Mouse (Mus musculus) right cerebral cortex, postnatal 4 days (tissue): ENCODE data around the gene Gdpd5.

Experiments
- DNase-seq: peaks from one replicate; pipeline ENCODE4 v3.0.0-alpha.2; 2022

Gdpd5 gene

GRCm38 (mm10) chr7:99407598-99407997 lies 26.4 kb downstream of the Gdpd5 start:
- no peak for DNase-seq

- DNase-seq: no peak
Measured at GRCm38 (mm10) chr7:99409441-99410222, 28.4 kb downstream of the Gdpd5 start.

GRCm38 (mm10) chr7:99410315-99410714 lies 29.1 kb downstream of the Gdpd5 start:
- DNase-seq: no peak

DNA sequence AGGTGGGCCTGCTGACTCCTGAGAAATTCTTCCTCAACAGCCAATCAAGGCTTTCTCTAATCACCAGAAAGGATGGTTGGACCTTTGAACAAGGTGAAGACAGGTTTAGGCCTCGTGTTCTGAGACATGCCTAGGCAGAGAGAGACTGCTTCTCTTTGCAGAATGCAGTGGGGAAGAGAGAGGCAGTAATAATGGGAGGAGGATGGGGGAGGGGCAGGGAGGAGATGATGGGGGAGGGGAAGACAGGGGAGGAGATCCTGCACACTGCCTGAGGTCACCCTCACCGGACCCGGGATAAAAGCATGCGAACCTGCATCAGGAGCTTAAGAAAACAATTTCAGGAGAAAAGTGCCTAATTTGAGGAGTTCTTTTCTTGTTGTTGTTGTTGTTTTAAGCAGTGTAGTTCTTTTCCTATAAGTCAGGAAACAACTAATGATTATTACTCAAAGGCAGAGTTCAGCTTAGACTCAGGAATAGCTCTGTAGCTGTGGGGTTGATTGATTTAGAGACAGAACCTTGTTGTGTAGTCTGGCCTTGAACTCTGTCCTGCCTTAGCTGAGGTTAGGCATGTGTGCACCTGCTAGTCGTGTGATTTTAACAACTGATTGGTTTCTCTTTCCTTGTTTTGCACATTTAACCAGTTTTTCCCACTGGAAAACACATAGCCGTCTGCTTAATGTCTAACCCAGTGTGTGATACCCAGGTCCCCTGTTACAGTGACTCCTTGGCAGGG lies 30.0 kb downstream of the Gdpd5 start:
- DNase-seq: no peak

GRCm38 (mm10) chr7:99415045-99415444 lies 33.8 kb downstream of the Gdpd5 start:
- DNase-seq: no peak

GRCm38 (mm10) chr7:99419311-99419710 lies 38.1 kb downstream of the Gdpd5 start:
- DNase-seq: no peak

DNA sequence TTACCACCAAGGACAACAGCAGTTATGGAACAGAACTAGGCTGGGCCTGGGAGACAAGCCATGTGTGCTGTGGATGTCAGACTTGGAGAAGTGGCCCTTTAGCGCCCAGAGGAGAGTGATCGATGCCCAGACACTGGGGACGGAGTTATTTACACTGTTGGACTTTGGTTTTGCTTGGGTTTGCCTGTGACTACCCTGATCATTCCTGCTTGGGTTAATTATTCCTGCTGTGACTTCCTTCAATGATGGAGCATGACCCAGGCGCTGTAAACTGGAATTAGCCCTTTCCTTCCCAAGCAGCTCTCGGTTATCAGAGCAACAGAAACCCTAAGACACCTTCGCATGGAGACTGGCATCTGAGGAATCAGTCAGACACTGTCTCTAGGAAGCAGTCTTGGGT lies 39.8 kb downstream of the Gdpd5 start:
- DNase-seq: no peak

- DNase-seq: no peak
Measured at GRCm38 (mm10) chr7:99424538-99425155, 43.4 kb downstream of the Gdpd5 start.

DNA sequence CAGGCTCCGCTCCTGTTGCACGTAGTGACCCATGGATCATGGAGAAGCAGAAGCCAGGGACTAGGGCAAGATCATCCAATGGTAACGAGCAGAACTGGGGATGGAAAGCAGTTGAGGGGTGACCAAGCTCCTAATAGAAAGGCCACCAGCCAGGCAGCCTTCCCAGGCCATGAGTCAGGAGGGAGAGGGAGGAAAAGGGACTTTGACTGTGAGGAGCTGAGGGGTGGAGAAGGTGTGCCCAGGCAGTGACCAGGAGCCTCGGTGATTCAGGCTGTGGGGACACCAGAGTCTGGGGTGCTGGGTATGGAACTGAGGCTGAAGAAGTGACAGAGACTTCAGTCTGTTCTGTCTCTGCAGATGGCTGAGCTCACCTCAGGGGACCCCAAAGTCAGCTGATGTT lies 44.5 kb downstream of the Gdpd5 start:
- DNase-seq: no peak

GRCm38 (mm10) chr7:99427031-99427430 lies 45.8 kb downstream of the Gdpd5 start:
- no peak for DNase-seq

DNA sequence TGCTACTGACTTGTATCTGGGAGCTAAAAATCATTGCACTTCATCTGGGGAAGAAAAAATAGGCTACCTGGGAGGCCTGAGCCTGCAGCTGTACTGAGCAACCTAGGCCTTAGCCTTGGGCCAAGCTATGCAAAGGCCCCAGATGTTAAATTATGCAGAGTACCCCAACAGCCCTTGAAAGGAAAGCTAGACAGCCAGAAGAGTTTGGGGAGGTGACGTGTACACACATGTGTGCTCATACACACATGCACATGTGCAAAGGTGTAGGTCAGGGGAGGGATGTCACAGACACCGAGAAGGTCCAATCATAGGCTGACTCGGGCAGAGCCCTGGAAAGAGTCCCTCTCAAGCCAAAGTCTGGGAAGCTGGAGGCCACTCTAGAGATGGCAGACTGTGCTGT lies 46.8 kb downstream of the Gdpd5 start:
- DNase-seq: no peak

DNA sequence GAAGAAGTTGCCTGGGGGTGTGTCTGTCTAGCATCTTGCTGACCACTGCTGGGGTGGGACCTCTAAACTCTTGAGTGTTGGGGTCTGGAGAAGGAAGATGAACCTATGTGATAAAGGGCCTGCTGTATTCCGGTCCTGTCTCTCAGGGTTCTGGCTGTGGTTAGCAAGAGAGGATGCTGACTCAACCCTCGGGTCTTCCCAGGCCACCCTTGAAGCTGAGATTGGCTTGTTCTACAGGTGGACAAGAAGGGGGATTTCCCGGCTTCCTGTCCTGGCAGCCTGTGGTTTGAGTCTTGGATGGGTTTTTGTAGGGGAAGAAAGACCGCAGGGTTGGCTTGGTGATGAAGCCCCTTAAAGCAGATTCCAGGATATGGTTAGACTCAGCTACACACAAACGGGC lies 47.6 kb downstream of the Gdpd5 start:
- no peak for DNase-seq

GRCm38 (mm10) chr7:99429786-99430185 lies 48.6 kb downstream of the Gdpd5 start:
- DNase-seq: peak; percentile 45

GRCm38 (mm10) chr7:99430246-99430645 lies 49.0 kb downstream of the Gdpd5 start:
- no peak for DNase-seq

DNA sequence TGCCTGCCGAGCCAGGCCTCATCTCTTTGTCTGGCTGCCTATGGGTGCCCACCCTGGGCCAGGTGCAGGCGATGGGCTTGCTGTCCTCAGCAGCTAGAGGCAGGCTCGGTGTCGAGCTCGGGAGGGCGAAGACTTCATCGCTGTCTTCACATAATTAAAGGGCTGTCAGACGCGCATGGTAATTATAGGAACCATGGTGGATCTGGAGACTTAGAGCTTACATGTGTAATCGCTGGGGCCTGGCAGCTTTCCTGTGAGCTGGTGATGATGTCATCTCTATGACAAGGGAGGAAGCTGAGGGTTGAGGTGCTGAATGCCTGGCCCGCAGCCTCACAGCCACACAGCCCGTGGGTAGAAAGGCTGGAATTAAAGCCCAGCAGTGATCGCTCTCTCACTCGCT lies 51.0 kb downstream of the Gdpd5 start:
- DNase-seq: peak; percentile 58

- no peak for DNase-seq
Measured at GRCm38 (mm10) chr7:99432863-99433262, 51.6 kb downstream of the Gdpd5 start.

DNA sequence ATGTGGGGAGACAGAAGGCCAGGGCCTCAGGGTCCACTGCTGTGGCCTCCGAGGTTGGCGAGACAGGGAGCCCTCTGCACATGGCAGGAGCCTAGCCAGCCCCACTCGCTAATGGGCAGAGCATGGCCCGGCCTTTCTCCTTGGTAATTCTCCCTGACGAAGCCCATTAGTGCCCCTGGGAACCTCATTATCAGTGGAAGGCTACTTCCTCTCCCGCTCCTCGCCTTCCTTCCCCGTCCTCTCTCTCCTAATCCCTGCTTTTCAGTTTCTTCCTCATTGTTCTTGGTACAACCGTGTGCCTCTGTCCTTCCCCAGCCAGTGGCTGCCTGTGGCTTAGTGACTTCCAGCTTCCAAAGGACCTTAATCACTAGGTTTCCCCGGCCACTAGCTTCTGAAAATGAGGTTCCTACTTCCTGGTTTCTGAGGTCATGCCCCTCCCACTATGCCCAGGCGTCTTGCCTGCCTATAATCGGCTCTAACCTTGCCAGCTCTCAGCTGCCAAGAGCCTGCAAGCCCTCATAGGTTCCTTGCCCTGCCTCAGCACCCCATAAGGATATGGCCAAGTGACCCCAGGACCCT lies 53.5 kb downstream of the Gdpd5 start:
- DNase-seq: no peak

DNA sequence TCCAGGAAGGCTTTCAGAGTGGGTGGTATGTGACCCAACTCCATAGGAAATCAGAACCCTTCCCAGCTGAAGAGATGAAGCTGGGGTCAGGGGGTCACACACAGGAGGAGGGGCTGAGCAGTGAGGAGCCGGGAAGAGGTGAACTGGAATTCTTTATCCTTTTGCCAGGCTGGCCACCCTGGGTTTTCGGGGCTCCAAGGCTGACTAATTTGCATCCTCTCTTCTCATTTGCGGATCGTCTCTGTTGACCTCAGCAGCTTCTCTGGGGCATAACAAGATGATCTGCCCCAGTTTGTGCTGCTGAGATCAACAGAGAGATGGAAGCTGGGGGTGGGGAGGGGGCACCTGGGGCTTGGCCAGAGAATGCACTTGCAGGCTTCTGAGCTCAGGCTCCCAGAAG lies 55.3 kb downstream of the Gdpd5 start:
- DNase-seq: no peak

GRCm38 (mm10) chr7:99438881-99439280 lies 57.7 kb downstream of the Gdpd5 start:
- no peak for DNase-seq

- no peak for DNase-seq
Measured at GRCm38 (mm10) chr7:99441534-99442072, 60.4 kb downstream of the Gdpd5 start.

- no peak for DNase-seq
Measured at GRCm38 (mm10) chr7:99443164-99443563, 62.0 kb downstream of the Gdpd5 start.

DNA sequence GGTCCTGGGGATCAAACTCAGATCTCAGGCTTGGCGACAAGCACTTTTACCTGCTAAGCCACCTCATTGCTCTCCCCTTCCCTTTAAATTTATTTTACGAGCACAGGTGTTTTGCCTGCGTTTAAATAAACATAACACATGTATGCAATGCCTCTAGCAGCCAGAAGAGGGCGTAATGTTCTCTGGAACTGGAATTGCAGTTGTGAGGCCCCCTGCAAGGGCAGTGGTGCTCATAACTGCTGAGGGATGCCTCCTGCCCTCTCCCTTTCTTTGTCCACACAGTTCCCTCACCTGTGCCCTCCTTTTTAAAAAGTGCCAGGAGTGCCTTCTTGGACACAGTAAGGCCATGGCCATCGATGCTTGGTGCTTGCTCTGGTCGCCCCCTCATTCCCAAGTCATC lies 62.8 kb downstream of the Gdpd5 start:
- DNase-seq: no peak

GRCm38 (mm10) chr7:99445833-99446232 lies 64.6 kb downstream of the Gdpd5 start:
- DNase-seq: no peak
